Mouse (Mus musculus) stomach, postnatal 0 days (tissue): ENCODE measurements around the gene Mta2.

ENCODE experiments used
- CTCF ChIP-seq: IDR thresholded peaks from 2 replicates; pipeline ENCODE4 v1.5.1; 2016; ENCODE audit warnings: antibody characterized with exemption, low read depth, mild to moderate bottlenecking, moderate library complexity
- EP300 ChIP-seq: optimal IDR thresholded peaks from 2 replicates; pipeline ENCODE3; 2016; ENCODE audit warnings: antibody characterized with exemption

DNA sequence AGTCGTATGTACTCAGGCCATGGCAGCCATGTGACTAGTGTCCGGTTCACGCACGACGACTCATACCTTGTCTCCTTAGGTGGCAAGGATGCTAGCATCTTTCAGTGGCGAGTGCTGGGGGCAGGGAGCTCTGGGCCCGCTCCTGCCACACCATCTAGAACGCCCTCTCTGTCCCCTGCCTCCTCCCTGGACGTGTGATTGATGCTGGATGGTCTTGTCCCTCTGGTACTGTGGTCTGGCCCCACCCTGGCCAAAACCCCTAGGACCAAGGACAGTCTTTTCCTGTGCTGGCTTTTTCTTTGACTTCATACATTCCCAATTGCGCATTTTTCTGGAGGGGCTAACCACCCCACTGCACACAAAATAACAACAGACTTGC, 550 bp upstream of the Mta2 start:
- no peak for TF ChIP-seq EP300
- no peak for TF ChIP-seq CTCF
